Mouse (Mus musculus) neural tube, embryonic 14.5 days (tissue): Measurements from ENCODE around the gene Mecom. TPM values are rescaled to one million over a fixed set of nuclear protein-coding genes. Genes with fewer than 3 reads are reported as not detected.

Experiments
- ATAC-seq: fragments of 200-750 bp; cut with Nextera tagmentation; 2 replicates; pipeline ENCODE4 v1.8.0; 2017; ENCODE audit warnings: low read depth, mild to moderate bottlenecking, moderate TSS enrichment, moderate library complexity
- H3K27ac ChIP-seq: fragments of 300-500 bp; sonication (generic); 2 replicates; pipeline ENCODE4 v1.5.1; 2014; ENCODE audit warnings: low read depth, mild to moderate bottlenecking, control low read depth, low read length, moderate library complexity, mixed read lengths
- H3K27me3 ChIP-seq: fragments of 300-500 bp; sonication (generic); 2 replicates; pipeline ENCODE4 v1.6.1; 2014; ENCODE audit warnings: low read length; ENCODE audit not compliant: control insufficient read depth, insufficient read depth
- H3K36me3 ChIP-seq: fragments of 300-500 bp; sonication (generic); 2 replicates; pipeline ENCODE4 v1.6.1; 2014; ENCODE audit warnings: low read length, mixed read lengths; ENCODE audit not compliant: control insufficient read depth, insufficient read depth
- H3K4me1 ChIP-seq: fragments of 300-500 bp; sonication (generic); 2 replicates; pipeline ENCODE4 v1.6.1; 2014; ENCODE audit warnings: low read length; ENCODE audit not compliant: control insufficient read depth, insufficient read depth
- H3K4me2 ChIP-seq: fragments of 300-500 bp; sonication (generic); 2 replicates; pipeline ENCODE4 v1.6.1; 2014; ENCODE audit warnings: mild to moderate bottlenecking, low read depth, low read length, control low read depth
- H3K4me3 ChIP-seq: fragments of 300-500 bp; sonication (generic); 2 replicates; pipeline ENCODE4 v1.5.1; 2014; ENCODE audit warnings: low read depth, low read length, control low read depth, mixed read lengths
- H3K9ac ChIP-seq: fragments of 300-500 bp; sonication (generic); replicated peaks from 2 replicates; pipeline ENCODE4 v1.6.1; 2014; ENCODE audit warnings: low read depth, mild to moderate bottlenecking, control low read depth, low read length, mixed read lengths
- H3K9me3 ChIP-seq: fragments of 300-500 bp; sonication (generic); 2 replicates; pipeline ENCODE4 v1.6.1; 2016; ENCODE audit warnings: low read length; ENCODE audit not compliant: control insufficient read depth
- WGBS: fragments of 180-500 bp; shearing (Covaris S2); extraction: QIAGEN DNeasy Blood & Tissue Kit; methylation state at CpG from one replicate; pipeline ENCODE4 v1.1.7; 2014; 5-methylcytosine and 5-hydroxymethylcytosine counted together
- polyA plus RNA-seq: library from polyadenylated mRNA; unstranded; fragments of >200 nt; fragmentation: Nextera tagmentation; extraction: Ambion mirVana; gene quantifications from 2 replicates; pipeline ENCODE4 v1.2.1, GENCODE M21; 2014

Mecom gene
- polyA plus RNA-seq, 1 experiment from 2014 or later, result 6.4 TPM

GRCm38 (mm10) chr3:30192294-30193007 is 355.4 kb downstream of the Mecom start:
- Histone ChIP-seq H3K4me2 (no peak overlapping the region), H3K4me1 (no peaks in the 10 kb centered on the region), H3K9me3 (no peaks in the 10 kb centered on the region), H3K27ac (no peak overlapping the region), H3K9ac (no peak overlapping the region), H3K36me3 (no peaks in the 10 kb centered on the region), H3K4me3 (no peak overlapping the region), H3K27me3 (no peaks in the 10 kb centered on the region)
- no peak for ATAC-seq
- WGBS, result 22% methylated on average over 12 of the region's 12 CpGs

DNA sequence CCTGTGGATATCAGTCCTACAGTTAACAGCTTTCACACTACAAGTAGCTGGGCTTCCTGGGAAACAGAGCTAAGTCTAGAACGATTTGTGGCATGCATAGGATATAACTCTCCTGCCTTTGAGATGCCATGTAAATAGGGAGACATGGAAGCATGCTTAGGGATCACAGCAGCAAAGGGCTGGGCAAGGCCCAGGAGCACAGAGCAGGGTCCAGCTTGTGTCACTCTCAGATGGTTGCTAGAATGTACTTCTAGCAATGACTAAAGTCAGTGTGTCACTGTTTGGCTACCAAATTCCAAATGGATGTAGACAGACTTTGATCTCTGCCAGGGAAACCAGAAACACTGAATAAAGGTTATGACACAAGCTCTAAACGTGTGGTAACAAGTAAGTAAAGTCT is 358.5 kb downstream of the Mecom start:
- no peaks in the 10 kb centered on the region for H3K36me3 ChIP-seq
- WGBS, result 84% methylated on average over 2 of the region's 2 CpGs
- H3K4me3 ChIP-seq, result no peak overlapping the region
- no peaks in the 10 kb centered on the region for H3K4me1 ChIP-seq
- ATAC-seq, result no peak
- H3K27me3 ChIP-seq, result no peaks in the 10 kb centered on the region
- H3K4me2 ChIP-seq, result no peak overlapping the region
- H3K9ac ChIP-seq, result no peak overlapping the region
- H3K9me3 ChIP-seq, result no peaks in the 10 kb centered on the region
- H3K27ac ChIP-seq, result no peak overlapping the region

- H3K9me3 ChIP-seq, result no peaks in the 10 kb centered on the region
- no peaks in the 10 kb centered on the region for H3K27me3 ChIP-seq
- H3K4me2 ChIP-seq, result no peak overlapping the region
- H3K36me3 ChIP-seq, result no peaks in the 10 kb centered on the region
- H3K27ac ChIP-seq, result no peak overlapping the region
- no peak for ATAC-seq
- H3K4me1 ChIP-seq, result no peaks in the 10 kb centered on the region
- H3K9ac ChIP-seq, result no peak overlapping the region
- H3K4me3 ChIP-seq, result no peak overlapping the region
- WGBS, result 50% methylated on average over 5 of the region's 5 CpGs
These were observed 359.9 kb downstream of the Mecom start for GRCm38 (mm10) chr3:30187812-30188469.

GRCm38 (mm10) chr3:30181807-30182481 is 365.9 kb downstream of the Mecom start:
- H3K9me3 ChIP-seq, result no peaks in the 10 kb centered on the region
- 90% methylated on average over 8 of the region's 8 CpGs for WGBS

DNA sequence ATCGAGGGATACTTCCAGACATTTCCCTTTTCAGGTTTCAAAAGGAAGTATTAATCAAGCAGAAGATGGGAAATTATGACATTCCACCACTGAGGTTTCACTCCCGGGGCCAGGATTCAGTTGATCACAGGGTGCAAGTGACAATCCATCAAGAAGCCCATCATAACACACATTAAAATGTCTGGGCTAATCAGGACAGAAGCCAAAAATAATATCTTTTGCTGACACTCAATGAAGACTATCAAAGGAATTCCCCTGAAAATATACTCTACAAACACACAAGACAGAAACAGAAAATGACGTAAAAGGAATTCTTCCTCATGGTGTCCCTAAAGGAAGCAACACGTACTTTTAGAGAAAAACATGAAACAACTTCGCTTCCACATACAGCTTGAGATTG is 371.2 kb downstream of the Mecom start:
- Histone ChIP-seq H3K9ac (no peak overlapping the region), H3K27me3 (no peaks in the 10 kb centered on the region), H3K4me1 (no peaks in the 10 kb centered on the region), H3K4me3 (no peak overlapping the region), H3K27ac (no peak overlapping the region), H3K9me3 (no peaks in the 10 kb centered on the region; the same call in 1 of the 2 replicates), H3K4me2 (no peak overlapping the region), H3K36me3 (no peaks in the 10 kb centered on the region)
- ATAC-seq, result no peak
- WGBS, result 86% methylated on average over 5 of the region's 5 CpGs

More at GRCm38 (mm10) chr3:30181807-30182481, 365.9 kb downstream of the Mecom start:
- H3K4me1 ChIP-seq, result no peaks in the 10 kb centered on the region
- H3K9ac ChIP-seq, result no peak overlapping the region
- H3K4me2 ChIP-seq, result no peak overlapping the region
- no peaks in the 10 kb centered on the region for H3K27me3 ChIP-seq
- H3K36me3 ChIP-seq, result no peaks in the 10 kb centered on the region
- no peak for ATAC-seq
- H3K27ac ChIP-seq, result no peak overlapping the region
- no peak overlapping the region for H3K4me3 ChIP-seq

GRCm38 (mm10) chr3:30173812-30174211 is 374.0 kb downstream of the Mecom start:
- no peak overlapping the region for H3K4me2 ChIP-seq
- no peak overlapping the region for H3K4me3 ChIP-seq
- ATAC-seq, result no peak
- no peaks in the 10 kb centered on the region; the same call in 1 of the 2 replicates for H3K9me3 ChIP-seq
- no peak overlapping the region for H3K9ac ChIP-seq
- no peak overlapping the region for H3K27ac ChIP-seq
- no peaks in the 10 kb centered on the region for H3K36me3 ChIP-seq
- no peaks in the 10 kb centered on the region for H3K27me3 ChIP-seq
- 85% methylated on average over 3 of the region's 3 CpGs for WGBS
- H3K4me1 ChIP-seq, result no peaks in the 10 kb centered on the region

- ATAC-seq, result no peak
- Histone ChIP-seq H3K4me1 (no peaks in the 10 kb centered on the region), H3K4me3 (no peak overlapping the region), H3K27ac (no peak overlapping the region), H3K9me3 (no peaks in the 10 kb centered on the region), H3K27me3 (no peaks in the 10 kb centered on the region), H3K4me2 (no peak overlapping the region), H3K36me3 (no peaks in the 10 kb centered on the region), H3K9ac (no peak overlapping the region)
- WGBS, result 93% methylated on average over 3 of the region's 3 CpGs
These were observed 379.2 kb downstream of the Mecom start for GRCm38 (mm10) chr3:30168396-30169186.

GRCm38 (mm10) chr3:30167027-30167426 is 380.8 kb downstream of the Mecom start:
- no peak overlapping the region for H3K4me3 ChIP-seq
- H3K27ac ChIP-seq, result no peak overlapping the region
- no peak overlapping the region for H3K9ac ChIP-seq
- no peak for ATAC-seq
- WGBS, result 95% methylated on average over 3 of the region's 3 CpGs
- H3K9me3 ChIP-seq, result no peaks in the 10 kb centered on the region
- H3K27me3 ChIP-seq, result no peaks in the 10 kb centered on the region
- H3K4me2 ChIP-seq, result no peak overlapping the region
- H3K4me1 ChIP-seq, result no peaks in the 10 kb centered on the region
- no peaks in the 10 kb centered on the region for H3K36me3 ChIP-seq
